Mouse (Mus musculus): ENCODE data around the gene Sap18b. TPM values are rescaled to one million over a fixed set of nuclear protein-coding genes. Genes with fewer than 3 reads are reported as not detected.
"Not testable (repeated sequence)": the region's sequence is repeated elsewhere in the genome, so short reads cannot be mapped to it uniquely, and the experiment has no call there.

The Sap18b gene
- total and polyA plus RNA-seq, 2 experiments from 2014 or later: 67.4 to 305 TPM

GRCm38 (mm10) chr8:95850326-95850725 is 25.2 kb downstream of the Sap18b start:
- H3K4me3 ChIP-seq (ENCODE audit: low read depth, low read length): no peak overlapping the region
- peaks cover 19% of the 10 kb centered on the region for H3K36me3 ChIP-seq (ENCODE audit: insufficient read depth)
- DNase-seq: no peak
- no peaks in the 10 kb centered on the region for H3K9me3 ChIP-seq (ENCODE audit: low read length)
- no peaks in the 10 kb centered on the region for H3K27me3 ChIP-seq (ENCODE audit: insufficient read depth, low read length)
- TF ChIP-seq CTCF (IDR thresholded peaks at IDR 0.05; ENCODE audit: low read depth): no peak
- ATAC-seq: no peak
- H3K4me2 ChIP-seq (ENCODE audit: low read depth): no peak overlapping the region
- 90% methylated on average over 2 of the region's 2 CpGs for WGBS
- H3K4me1 ChIP-seq (ENCODE audit: insufficient read depth): peaks cover 5% of the 10 kb centered on the region; the same call in 1 of the 2 replicates
- H3K9ac ChIP-seq: no peak overlapping the region
- H3K27ac ChIP-seq (ENCODE audit: low read depth, low read length): no peak overlapping the region

GRCm38 (mm10) chr8:95852290-95852689 is 27.1 kb downstream of the Sap18b start:
- Histone ChIP-seq H3K36me3 (ENCODE audit: insufficient read depth) (peaks cover 9% of the 10 kb centered on the region; the same call in 1 of the 2 replicates), H3K27me3 (ENCODE audit: insufficient read depth, low read length) (no peaks in the 10 kb centered on the region), H3K4me3 (ENCODE audit: low read depth, low read length) (peak overlapping the region; percentile 54), H3K9ac (no peak overlapping the region), H3K4me1 (ENCODE audit: insufficient read depth) (peaks cover 5% of the 10 kb centered on the region; the same call in 1 of the 2 replicates), H3K4me2 (ENCODE audit: low read depth) (peak overlapping the region; percentile 71), H3K27ac (ENCODE audit: low read depth, low read length) (no peak overlapping the region), H3K9me3 (ENCODE audit: low read length) (no peaks in the 10 kb centered on the region)
- TF ChIP-seq CTCF (IDR thresholded peaks at IDR 0.05; ENCODE audit: low read depth): no peak
- ATAC-seq (no peak), DNase-seq (no peak)
- WGBS: 89% methylated on average over 4 of the region's 4 CpGs

- H3K9me3 ChIP-seq (ENCODE audit: low read length): no peaks in the 10 kb centered on the region
- peak within 1 kb of the TSS; percentile 66 for H3K9ac ChIP-seq
- peak; percentile 86 for DNase-seq
- H3K4me1 ChIP-seq (ENCODE audit: insufficient read depth): peaks cover 5% of the 10 kb centered on the region; the same call in 1 of the 2 replicates
- H3K4me2 ChIP-seq (ENCODE audit: low read depth): peak within 1 kb of the TSS; percentile 71
- 10% methylated on average over 22 of the region's 22 CpGs for WGBS
- H3K36me3 ChIP-seq (ENCODE audit: insufficient read depth): peaks cover 5% of the 10 kb centered on the region; the same call in 1 of the 2 replicates
- H3K4me3 ChIP-seq (ENCODE audit: low read depth, low read length): peak within 1 kb of the TSS; percentile 54
- H3K27me3 ChIP-seq (ENCODE audit: insufficient read depth, low read length): no peaks in the 10 kb centered on the region
- H3K27ac ChIP-seq (ENCODE audit: low read depth, low read length): no peak within 1 kb of the TSS
- ATAC-seq: peak; percentile 98
- no peak for TF ChIP-seq CTCF (IDR thresholded peaks at IDR 0.05; ENCODE audit: low read depth)
These were observed 28.1 kb downstream of the Sap18b start, which contains the start of gene Slc38a7 for GRCm38 (mm10) chr8:95853102-95853843. Gene Slc38a7, minus strand, starts transcription at chr8:95853539.

- DNase-seq (no peak), ATAC-seq (no peak)
- Histone ChIP-seq H3K4me2 (ENCODE audit: low read depth) (no peak overlapping the region), H3K27ac (ENCODE audit: low read depth, low read length) (no peak overlapping the region), H3K27me3 (ENCODE audit: insufficient read depth, low read length) (no peaks in the 10 kb centered on the region), H3K4me1 (ENCODE audit: insufficient read depth) (peaks cover 5% of the 10 kb centered on the region; the same call in 1 of the 2 replicates), H3K9me3 (ENCODE audit: low read length) (no peaks in the 10 kb centered on the region), H3K4me3 (ENCODE audit: low read depth, low read length) (no peak overlapping the region), H3K36me3 (ENCODE audit: insufficient read depth) (no peaks in the 10 kb centered on the region), H3K9ac (no peak overlapping the region)
- WGBS: 87% methylated on average over 6 of the region's 6 CpGs
- TF ChIP-seq CTCF (IDR thresholded peaks at IDR 0.05; ENCODE audit: low read depth): no peak
These were observed 29.0 kb downstream of the Sap18b start for GRCm38 (mm10) chr8:95854174-95854573.

GRCm38 (mm10) chr8:95863761-95864440 is 38.8 kb downstream of the Sap18b start:
- not testable (repeated sequence) for H3K9ac ChIP-seq; H3K9me3 ChIP-seq (ENCODE audit: low read length); H3K27me3 ChIP-seq (ENCODE audit: insufficient read depth, low read length); H3K27ac ChIP-seq (ENCODE audit: low read depth, low read length); DNase-seq; H3K4me2 ChIP-seq (ENCODE audit: low read depth); ATAC-seq; H3K4me1 ChIP-seq (ENCODE audit: insufficient read depth); H3K4me3 ChIP-seq (ENCODE audit: low read depth, low read length)
- H3K36me3 ChIP-seq (ENCODE audit: insufficient read depth): peaks cover 46% of the 10 kb centered on the region
- 87% methylated on average over 10 of the region's 11 CpGs for WGBS

GRCm38 (mm10) chr8:95864851-95865250 is 39.7 kb downstream of the Sap18b start:
- not testable (repeated sequence) for H3K9ac ChIP-seq; H3K4me1 ChIP-seq (ENCODE audit: insufficient read depth); DNase-seq; H3K9me3 ChIP-seq (ENCODE audit: low read length); H3K4me2 ChIP-seq (ENCODE audit: low read depth); H3K27ac ChIP-seq (ENCODE audit: low read depth, low read length); H3K4me3 ChIP-seq (ENCODE audit: low read depth, low read length); H3K27me3 ChIP-seq (ENCODE audit: insufficient read depth, low read length); ATAC-seq
- WGBS: 97% methylated on average over 17 of the region's 18 CpGs
- peaks cover 54% of the 10 kb centered on the region for H3K36me3 ChIP-seq (ENCODE audit: insufficient read depth)

- Histone ChIP-seq H3K36me3 (ENCODE audit: insufficient read depth) (peaks cover 80% of the 10 kb centered on the region), H3K4me1 (ENCODE audit: insufficient read depth) (no peaks in the 10 kb centered on the region), H3K27me3 (ENCODE audit: insufficient read depth, low read length) (no peaks in the 10 kb centered on the region), H3K9me3 (ENCODE audit: low read length) (no peaks in the 10 kb centered on the region), H3K4me3 (ENCODE audit: low read depth, low read length) (no peak overlapping the region), H3K27ac (ENCODE audit: low read depth, low read length) (no peak overlapping the region), H3K4me2 (ENCODE audit: low read depth) (no peak overlapping the region), H3K9ac (no peak overlapping the region)
- DNase-seq (no peak), ATAC-seq (no peak)
- no peak for TF ChIP-seq CTCF (IDR thresholded peaks at IDR 0.05; ENCODE audit: low read depth)
- WGBS: 93% methylated on average over 16 of the region's 16 CpGs
These were observed 46.5 kb downstream of the Sap18b start for GRCm38 (mm10) chr8:95871690-95872089.

Measured in forebrain, postnatal 0 days (tissue).